Mouse (Mus musculus): ENCODE measurements around the gene Grip1.
A peak's percentile ranks its signal among the peaks of the same experiment; 100 is the strongest.

The Grip1 gene

DNA sequence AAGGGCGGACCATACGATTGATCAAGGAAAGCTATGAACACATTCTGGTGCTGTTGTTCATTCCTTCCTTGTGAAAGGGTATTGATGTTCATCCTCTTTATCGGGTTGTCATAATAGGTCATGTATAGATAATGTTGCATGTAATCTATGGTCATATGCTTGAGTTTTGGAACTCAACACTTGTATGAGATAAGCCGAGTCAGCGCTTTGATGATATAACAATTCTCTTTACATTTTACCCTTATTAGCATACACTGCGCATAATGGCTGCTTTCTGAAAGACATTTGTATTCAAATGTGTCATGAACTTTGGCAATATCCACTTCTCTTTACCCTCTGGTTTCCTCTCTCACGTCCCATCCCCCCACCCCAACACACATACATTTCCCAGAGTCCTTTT, 111.2 kb downstream of the Grip1 start:
- DNase-seq (ENCODE audit: low spot score in 2 of 2), result no peak

DNA sequence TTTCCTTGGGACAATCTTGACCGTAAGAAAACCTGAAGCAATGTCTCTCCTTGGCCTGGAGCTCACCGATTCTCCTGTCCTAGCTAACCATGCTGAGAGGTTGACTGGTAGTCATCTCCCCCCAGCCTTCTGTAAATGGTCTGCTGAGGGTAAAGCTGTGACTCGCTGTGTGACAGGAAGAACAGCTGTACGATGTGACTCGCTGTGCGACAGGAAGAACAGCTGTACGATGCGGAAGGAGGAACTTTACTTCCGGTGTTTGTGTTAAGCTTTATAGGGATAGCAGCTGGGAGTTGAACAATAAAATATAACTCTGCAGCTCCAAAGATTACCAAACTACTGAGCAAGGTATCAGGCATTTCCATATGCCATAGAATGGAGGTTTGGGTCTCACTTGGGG, 119.5 kb downstream of the Grip1 start:
- DNase-seq (ENCODE audit: low spot score in 2 of 2), result no peak

DNA sequence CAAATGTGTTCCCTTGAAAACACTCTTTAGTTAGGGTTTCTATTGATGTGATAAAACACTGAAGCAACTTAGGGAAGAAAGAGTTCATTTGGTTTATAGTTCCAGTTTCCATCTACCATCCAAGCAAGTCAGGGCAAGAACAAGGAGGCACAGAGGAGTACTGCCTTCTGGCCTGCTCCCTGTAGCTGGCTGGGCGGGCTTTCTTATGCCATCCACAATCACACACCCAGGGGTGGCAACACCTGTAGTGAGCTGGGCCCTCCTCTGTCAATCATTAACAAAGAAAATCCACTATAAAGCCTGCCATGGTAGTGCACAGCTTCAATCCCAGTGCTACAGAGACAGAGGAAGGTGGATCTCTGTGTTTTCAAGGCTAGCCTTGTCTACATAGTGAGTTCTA, 122.2 kb downstream of the Grip1 start:
- DNase-seq (ENCODE audit: low spot score in 2 of 2), result no peak

DNA sequence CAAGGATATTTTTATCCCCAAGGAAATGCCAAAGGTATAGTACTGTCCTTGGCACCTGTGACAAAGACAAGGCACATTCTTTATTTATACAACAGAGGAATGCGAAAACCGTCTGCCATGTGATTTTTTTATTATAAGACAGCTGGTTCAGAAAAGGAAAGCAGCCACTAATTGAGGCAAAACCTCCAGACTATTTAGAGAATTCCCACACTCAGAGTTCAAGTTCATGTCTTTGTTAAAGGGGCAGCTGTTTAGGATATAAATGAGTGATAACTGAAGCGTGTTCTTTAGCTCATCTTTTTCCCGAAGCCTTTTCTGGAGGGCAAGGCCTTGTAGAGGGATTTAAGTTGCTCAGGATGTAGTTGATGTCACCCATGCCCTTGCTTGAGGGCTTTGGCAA, 126.4 kb downstream of the Grip1 start:
- DNase-seq (ENCODE audit: low spot score in 2 of 2), result no peak

DNA sequence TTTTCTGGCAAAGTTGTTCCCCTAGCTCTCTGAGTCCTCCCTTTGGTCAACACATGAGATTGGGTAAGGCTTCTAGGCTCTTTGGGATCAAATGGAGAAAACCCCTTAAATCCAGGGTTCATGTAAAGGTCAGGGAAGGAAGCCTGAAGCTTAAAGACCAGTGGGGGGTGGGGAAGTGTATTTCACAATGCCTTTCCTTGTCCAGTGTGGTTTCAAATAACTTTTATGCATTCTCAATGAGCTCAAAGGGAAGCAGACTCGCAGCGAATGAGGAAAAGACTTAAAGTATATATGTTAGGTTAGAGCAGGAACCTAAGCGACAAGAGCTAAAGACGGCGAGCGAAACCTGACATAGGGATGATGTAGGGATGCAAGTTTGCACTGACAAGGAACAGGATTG, 131.0 kb downstream of the Grip1 start:
- DNase-seq (ENCODE audit: low spot score in 2 of 2), result no peak

DNA sequence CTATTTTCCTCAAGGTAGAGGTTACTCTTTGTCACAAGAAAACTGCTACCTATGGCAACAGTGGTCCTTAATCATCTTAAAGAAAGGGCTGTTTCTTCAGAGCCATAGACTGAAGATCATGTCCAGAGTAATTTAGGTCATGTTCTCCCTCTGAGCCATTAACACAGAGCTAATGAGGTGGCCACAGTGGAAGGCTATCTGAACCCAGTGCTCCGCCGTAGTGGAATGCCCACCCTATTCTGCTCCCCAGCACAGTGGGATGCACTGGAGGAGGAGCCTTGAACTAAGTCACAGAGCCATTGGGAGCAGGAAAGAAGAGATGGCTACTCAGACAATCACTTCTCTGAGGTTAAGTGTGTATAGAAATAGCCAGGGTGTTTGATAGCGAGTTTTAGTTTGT, 133.3 kb downstream of the Grip1 start:
- DNase-seq (ENCODE audit: low spot score in 2 of 2), result no peak

DNA sequence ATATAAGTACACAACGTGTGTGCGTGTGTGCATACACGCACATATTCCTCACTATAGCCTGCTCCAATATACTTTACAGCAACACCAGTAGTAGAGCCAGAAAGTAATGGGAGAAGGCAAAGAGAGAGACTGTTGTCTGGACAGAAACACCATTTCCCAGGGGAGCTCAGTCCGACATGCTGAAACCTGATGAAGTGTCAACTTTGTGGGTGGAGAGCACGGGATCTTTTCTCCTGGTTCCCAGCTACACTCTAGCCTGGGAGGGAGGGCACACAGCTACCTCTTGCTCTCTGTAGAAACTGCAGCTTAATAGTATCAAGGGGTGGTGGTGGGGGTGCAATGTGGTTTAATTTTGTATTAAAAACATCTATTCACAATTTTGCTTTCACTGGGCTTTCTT, 143.2 kb downstream of the Grip1 start:
- DNase-seq (ENCODE audit: low spot score in 2 of 2), result no peak

DNA sequence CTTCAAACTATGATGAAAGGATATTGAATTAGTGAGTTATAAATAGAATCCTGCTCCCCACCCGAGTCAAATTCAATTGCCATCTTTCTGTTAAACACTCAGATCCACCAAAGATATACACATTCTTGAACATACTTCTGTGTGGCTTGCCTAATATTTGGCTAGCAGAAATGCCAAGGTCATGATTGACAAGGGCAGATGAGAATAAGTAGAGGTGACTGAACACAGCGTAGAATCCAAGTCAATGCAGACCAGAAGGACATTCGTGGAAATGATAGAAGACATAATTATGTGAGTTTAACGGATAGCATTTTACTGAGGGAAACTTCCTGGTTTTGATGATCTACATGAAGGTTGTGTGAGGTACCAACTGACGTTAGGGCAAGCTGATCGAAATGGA, 153.9 kb downstream of the Grip1 start:
- DNase-seq (ENCODE audit: low spot score in 2 of 2), result no peak

DNA sequence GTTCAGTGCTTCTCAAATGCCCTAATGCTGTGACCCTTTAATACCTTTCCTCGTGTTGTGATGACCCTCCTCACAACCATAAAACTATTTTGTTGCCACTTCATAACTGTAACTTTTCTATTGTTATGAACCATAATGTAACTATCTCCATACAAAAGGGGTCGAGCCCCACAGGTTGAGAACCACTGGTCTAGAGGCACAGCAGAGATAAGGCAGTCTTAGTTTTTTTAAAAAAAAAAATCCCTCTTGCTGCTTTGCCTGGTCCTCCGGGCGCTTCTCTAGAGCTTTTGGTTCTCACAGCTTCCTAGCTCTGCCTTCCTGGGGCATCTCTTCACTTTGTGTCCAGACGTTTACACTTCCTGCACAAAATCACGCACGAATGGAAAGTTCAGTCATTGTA, 155.4 kb downstream of the Grip1 start:
- DNase-seq (ENCODE audit: low spot score in 2 of 2), result no peak

DNA sequence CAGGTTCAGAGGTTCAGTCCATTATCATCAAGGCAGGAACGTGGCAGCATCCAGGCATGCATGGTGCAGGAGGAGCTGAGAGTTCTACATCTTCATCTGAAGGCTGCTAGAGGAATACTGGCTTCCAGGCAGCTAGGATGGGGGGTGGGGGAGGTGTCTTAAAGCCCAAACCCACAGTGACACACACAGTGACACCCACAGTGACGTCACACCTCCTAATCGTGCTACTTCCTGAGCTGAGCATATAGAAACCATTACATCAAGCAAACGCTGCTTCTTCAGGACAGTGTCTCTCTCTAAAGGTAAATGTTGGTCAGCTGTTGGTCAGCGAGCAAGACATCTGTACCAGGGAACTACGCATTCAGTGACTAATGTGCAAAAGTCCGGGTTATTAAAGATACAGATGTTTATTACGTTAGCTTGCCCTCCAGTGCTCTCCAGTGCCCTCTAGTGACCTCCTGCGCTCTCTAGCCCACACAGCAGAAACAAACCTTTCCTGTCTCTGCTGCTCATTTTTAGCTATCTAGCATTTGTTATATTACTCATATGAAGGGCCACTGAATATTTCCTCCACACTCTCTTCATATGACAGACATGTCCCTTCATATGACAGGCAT, 156.8 kb downstream of the Grip1 start:
- no peak for DNase-seq (ENCODE audit: low spot score in 2 of 2)

DNA sequence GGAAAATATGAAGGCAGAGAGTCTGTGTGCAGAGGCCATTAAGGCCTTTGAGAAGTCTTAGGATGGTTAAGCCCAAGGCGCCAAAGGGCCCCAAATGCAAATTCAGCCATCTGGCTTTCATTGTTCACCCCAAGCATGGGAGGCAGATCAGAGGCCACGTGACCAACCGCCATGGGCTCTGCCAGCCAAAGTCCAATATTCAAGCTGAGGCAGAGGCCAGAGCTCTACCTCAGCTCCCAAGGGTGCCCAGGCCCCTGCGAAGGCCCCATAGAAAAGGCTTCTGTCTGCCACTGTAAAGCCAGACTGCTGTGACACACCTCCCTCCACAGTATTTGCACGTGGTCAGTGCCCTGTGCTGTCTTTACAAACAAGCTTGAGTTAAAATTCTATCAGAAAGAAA, 158.4 kb downstream of the Grip1 start:
- no peak for DNase-seq (ENCODE audit: low spot score in 2 of 2)

DNA sequence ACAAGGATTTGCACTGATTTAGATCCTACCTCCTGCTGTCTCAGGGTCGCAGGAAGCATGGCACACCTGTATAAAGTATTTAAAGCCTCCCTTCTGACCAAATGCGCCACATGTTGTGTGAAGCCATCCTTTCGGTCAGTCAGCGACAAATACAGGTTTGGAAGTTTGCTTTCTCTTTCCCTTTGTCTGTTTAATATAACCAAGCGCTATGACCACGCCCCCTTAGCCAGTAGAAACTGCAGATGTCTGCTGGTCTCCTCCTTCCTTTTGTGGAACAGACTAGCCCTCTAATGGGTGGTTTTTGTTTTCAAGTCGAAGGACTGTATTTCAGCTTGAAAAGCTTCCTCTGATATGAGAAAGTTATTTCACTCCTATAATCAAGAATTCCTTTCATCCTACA, 161.1 kb downstream of the Grip1 start:
- DNase-seq (ENCODE audit: low spot score in 2 of 2), result no peak

DNA sequence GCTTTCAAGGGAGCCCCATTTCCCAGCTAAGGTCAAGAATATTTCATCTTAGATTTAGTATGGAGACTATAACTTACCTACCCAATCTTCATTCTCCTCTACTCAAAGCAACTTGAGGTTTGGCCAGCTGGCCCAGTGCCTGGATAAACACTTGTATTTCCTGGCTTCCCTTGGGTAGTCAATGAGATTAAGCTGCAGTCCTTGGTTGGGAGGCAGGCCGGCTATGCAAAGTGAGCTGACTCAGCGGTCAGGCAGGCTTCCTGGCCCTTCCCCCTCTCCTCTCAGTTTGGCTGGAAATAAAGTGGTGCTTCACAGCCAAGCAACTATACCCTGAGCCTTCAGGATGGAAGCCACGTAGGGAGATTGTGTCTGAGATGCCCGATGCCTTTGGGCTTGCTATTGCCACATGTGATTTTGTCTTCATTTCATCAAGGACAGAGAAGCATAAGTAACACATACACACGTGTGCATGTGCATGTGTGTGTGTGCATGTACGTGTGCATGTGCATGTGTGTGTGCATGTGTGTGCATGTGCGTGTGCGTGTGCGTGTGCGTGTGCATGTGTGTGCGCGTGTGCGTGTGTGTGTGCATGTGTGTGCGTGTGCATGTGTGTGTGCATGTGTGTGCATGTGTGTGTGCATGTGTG, 161.7 kb downstream of the Grip1 start:
- DNase-seq (ENCODE audit: low spot score in 2 of 2), result peak in 1 of 2 experiments; percentile 51

DNA sequence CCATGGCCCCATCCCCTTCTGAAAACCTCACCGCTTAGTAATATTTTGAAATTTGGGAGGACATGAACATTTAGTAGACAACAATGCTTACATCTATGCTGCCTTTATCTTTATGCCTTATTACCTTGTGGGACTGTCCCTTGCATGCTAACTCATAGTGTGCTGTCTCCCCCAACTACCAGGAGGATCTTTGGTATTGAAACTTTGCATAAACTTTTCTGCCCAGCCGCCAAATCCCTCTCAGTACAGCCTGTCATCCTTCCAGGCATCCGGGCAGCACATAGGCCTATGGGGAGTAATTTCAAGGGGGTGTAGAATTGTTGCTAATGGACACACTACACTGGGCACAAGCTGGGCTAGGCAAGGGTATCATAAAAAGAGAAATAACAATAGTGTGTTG, 162.4 kb downstream of the Grip1 start:
- no peak for DNase-seq (ENCODE audit: low spot score in 2 of 2)

DNA sequence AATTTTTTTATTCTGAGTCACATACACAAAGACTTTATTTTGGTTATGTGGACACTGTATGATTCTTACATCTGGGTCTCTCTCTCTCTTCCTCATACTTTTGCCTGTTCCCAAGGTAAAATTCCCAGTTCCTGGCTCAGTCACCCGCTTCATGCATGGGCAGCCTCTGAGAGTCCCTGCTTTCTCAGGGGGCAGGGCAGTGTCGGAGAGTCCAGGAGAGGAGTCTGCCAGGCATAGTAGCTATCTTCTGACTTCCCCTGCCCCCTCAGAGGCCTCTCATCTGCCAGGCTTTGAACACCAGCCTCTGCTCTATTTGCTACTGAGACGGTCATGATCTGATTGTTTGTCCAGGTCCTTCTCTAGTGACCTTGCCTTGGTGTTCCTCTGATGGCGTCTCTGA, 175.0 kb downstream of the Grip1 start:
- no peak for DNase-seq (ENCODE audit: low spot score in 2 of 2)

DNA sequence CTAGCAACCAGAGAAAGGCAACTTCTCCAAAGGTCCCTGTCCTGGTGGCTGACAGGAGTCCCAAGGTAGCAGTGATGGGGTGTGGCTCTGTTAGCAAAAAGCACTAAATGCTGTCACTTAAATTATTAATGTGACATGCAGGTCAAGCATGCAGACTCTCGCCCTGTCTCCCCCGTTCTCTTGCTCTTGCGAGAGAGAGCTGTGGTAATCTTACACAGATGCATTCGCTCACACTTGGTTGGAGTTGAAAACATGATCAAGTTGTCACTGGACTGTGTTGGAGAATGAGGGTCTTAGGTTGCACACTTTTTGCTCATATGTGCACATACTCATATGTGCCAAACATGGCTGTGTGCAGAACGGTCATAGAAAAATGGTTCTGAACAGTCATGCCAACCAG, 176.8 kb downstream of the Grip1 start:
- DNase-seq (ENCODE audit: low spot score in 2 of 2), result no peak

DNA sequence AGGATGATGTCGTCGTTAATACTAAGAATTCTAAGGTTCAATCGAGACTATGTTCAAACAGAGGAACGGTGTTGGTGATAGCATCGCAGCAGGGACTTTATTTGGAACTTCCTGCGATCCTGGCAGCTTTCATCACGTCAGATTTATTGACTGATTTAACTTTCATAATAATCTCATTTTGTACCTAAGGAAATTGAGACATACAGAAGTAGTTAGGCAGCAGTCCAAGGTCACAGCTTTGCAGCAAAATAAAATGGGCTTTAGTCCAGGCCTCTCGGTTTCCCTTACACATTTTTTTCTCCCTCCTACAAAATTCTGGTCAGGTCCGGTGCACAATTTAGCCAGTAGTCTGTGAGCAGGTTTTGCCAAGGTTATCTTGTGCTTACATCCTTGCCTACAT, 178.3 kb downstream of the Grip1 start:
- DNase-seq (ENCODE audit: low spot score in 2 of 2), result no peak

DNA sequence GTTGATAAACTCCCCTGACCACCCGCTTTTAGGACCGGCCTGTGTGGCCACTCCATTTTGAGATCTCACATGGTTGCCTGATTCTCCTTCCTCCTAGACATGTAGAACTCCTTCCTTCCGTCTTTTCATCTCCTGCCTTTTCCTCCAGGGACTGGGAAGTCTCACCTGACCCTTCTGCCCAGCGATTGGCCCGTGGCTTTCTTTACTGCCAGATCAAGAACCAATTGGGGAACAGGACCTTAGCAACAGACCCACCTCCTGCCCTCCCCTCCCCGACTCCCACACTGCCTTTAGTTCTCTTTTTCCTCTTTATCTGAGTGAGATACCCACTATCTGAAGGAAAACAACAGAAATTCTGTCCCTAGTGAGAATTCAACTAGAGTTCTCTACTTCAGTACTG, 180.9 kb downstream of the Grip1 start:
- DNase-seq (ENCODE audit: low spot score in 2 of 2), result no peak

DNA sequence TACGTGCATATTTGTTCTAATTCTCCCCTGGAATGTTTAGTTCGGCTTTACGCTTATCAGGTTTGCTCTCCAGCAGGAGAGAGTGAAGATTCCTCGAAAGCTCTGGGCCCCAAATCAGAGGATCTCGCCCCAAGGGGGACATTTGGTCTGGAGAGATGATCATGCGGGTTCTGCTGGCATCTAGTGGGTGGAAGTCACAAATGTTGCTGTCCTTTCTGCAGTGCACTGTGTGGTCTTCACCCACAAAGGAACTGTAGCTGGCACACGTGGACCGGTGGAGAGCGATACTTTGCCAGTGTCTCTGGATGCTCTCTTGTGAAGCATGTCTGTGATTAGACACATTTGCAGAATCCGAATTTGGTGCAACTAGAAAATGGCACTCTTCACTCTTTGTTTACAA, 186.9 kb downstream of the Grip1 start:
- no peak for DNase-seq (ENCODE audit: low spot score in 2 of 2)

DNA sequence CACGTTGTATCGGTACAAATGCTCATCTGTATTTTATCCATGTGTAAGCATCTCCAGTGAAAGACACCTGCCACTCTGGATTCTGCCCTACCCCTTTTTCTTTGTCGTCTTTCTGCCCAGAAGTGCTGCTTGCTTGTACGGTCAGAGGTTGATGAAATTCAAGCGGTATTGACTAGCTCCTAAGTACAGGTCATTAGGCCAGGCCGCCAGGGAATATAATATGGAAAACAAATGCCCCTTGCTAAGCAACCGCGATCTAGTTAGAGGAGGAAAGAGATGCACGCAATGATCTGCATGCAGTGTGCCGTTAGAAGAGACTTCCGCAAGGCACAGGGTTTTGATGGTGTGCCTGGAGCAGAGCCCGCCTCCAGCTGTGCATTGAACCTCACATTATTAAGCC, 187.4 kb downstream of the Grip1 start:
- DNase-seq (ENCODE audit: low spot score in 2 of 2), result no peak

DNA sequence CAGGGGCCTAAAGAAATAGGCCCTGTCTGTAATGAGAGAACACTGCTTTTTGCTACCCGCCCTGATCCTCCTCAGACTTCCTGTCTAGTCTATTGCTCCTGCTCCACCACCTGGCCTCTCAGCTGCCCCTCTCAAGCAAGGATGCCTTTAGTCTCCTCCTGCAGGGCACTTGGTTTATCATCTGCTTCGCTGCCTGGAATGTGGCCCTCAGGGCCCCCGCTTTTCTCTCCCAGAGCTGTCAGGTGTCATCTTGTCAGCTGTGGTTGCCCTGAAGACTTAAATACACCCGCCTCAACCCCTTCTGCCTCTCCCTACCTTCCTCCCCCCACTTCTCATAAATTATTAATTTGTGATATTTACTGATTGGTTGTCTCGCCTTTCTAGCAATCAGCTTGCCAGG, 190.7 kb downstream of the Grip1 start:
- DNase-seq (ENCODE audit: low spot score in 2 of 2), result no peak

DNA sequence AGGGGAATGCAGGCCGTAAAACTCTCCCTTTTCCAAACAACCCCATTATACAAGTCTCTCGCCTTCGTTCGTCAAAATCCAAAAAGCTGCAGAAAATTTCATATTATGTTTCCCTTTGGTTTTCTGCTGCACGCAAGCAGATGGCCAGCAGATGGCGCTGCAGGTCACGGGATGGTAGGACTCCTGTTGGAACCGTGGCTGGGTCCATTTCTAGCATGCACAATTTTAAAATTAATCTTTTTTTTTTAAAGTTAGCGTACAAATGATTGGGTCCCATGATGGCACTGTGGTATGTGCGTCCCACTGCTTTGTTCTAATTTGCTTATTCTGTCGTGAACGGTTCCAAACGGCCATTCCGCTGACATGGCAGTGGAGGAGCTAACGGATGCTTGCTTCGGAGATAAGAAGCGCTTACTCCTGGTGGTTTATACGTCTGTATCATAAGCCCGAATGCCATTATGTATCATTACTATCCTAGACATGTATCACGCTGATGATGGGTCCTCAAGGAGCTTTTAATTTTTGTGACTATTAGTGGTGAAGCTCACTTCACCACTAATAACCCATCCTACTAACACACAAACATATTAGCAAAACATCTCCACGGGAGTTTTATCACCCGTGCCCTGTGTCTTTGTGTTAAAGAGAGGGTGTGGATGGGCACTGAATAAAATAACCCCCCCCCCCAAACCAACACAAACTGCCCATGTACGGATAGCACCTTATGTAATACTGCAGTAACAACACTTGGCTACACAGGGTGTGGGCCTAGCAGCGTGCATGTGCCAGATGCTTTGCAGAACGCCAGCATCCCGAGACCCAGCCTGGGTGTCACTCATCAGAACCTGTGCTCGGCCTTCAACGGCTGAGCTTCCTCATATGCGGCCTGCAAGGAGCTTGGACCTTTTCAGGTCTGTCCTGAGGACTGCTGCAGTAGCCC, 193.1 kb downstream of the Grip1 start:
- peak in 1 of 2 experiments; percentile 55 for DNase-seq (ENCODE audit: low spot score in 2 of 2)
